Mouse (Mus musculus): ENCODE data around the gene Hnrnpdl.

DNA sequence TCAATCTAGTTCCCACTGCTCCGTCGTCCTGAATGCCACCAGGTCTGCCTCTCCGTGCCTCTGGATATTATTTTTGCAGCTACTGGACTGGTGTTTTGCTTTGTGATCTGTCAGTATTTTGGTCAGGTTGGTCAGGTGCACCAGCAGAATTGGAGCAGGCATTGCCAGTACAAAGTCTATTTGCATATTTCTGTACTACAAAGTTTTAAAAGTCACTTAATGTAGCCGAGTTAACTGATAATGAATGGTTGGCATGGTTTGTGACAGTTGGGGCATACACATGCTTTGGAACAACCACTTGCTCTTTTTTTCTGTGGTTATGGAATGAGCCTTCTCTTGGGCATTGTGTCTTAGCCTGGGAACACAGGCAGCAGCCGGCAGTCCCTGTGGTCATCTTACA lies 5.2 kb upstream of the Hnrnpdl start:
- no peak for TF ChIP-seq CTCF (conservative IDR thresholded peaks at IDR 0.05 in 1 of 2, IDR thresholded peaks at IDR 0.05 in 1 of 2; ENCODE audit: low read depth in 2 of 2, low read length in 2 of 2)
- TF ChIP-seq UBTF (IDR thresholded peaks at IDR 0.05; ENCODE audit: low read depth, low read length) = no peak
- no peak for TF ChIP-seq RCOR1 (conservative IDR thresholded peaks at IDR 0.05; ENCODE audit: low read depth, low read length)

Measured in CH12.LX (cell line).